Mouse (Mus musculus) spleen, adult 2 months (tissue): ENCODE data around the gene Fez2.

Source experiments
- CTCF ChIP-seq: fragments of 200-500 bp; IDR thresholded peaks from 2 replicates; pipeline ENCODE4 v1.5.1; 2011; ENCODE audit warnings: mild to moderate bottlenecking, inconsistent platforms; ENCODE audit not compliant: insufficient read depth, insufficient read length, insufficient replicate concordance; ENCODE audit errors: extremely low read depth
- POLR2A ChIP-seq: fragments of 200-500 bp; IDR thresholded peaks from 2 replicates; pipeline ENCODE4 v1.6.1; 2011; ENCODE audit warnings: low read depth, low read length, inconsistent platforms

DNA sequence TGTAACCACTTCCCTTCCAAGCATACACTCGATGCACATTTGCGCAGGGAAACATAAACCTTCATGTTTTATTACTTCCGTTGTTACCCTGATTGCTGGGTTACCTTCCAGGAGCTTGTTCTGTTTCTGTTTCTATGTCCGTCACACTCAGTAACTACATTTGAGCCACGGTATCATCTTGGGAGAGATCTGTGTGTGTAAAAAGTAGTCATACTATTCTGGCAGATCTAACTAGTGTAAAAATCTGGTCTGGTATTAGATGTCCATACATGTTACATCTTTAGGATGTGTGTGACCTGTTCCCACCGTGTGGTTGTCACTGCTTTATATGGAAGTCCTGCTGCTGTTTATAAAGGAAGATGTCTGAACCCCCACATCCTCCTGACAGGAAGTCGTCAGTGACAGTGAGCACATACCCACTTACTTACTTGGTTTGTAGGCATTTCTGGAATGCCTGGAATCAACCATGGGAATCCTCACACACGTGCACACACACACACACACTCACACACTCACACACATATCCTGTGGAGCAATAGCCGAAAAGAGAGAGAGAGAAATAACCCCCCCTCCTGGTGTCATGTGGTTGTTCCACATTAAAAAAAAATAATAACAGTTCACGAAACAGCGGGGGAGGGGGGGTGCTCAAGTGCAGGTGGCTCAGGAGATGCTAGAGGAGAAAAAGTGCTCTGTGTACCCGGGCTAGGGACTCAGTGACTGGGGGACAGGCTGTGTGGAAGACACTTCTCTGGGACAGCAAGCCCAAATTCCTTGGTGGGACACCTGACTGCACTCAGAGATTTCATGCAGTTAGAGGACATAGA lies 66.1 kb downstream of the Fez2 start:
- TF ChIP-seq POLR2A (no peak), CTCF (no peak)
